Mouse (Mus musculus) heart, postnatal 14 days (tissue): ENCODE data around the gene Plce1. TPM values are rescaled to one million over a fixed set of nuclear protein-coding genes. Genes with fewer than 3 reads are reported as not detected.
"Not testable (repeated sequence)": the region's sequence is repeated elsewhere in the genome, so short reads cannot be mapped to it uniquely, and the experiment has no call there.

ENCODE experiments used
- DNase-seq, 2 experiments: peaks; one replicate each; pipeline ENCODE4 v3.0.0; 2021 to 2022
- intact Hi-C: fragments of 180-260 bp; cut with DNase I; formaldehyde crosslinking; loops from one replicate; pipeline ENCODE4 v1.15.1; 2025
- total RNA-seq, 2 experiments: library from RNA; stranded (reverse); gene quantifications; 2 replicates each; pipeline ENCODE4 v1.2.3; 2021

The Plce1 gene
- total RNA-seq, 2 experiments from 2014 or later = 23.8 to 26.2 TPM

- DNase-seq = no peak
- intact Hi-C loops = no loop called here
Measured at GRCm38 (mm10) chr19:38488103-38488912, 7.4 kb downstream of the Plce1 start.

DNA sequence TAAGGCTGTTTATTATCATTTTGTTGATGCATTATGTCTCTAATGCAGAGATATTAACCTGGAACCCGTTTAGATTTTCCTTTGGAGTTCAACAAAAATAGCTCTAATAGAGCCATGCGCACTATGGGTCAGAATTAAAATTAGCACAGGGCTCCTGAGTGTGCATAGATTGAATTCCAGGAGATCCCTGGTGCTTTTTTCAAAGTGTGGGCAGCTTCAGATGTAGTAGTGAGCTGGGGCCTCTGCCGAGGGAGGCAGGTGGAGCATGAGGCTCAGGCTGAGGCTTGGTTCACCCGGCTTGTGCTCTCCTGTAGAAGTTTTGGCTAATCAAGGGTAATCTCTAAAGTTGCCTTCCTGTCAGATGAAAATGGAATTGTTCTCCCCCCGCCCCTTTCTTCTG is 17.3 kb downstream of the Plce1 start:
- intact Hi-C loops = no loop called here
- DNase-seq = no peak

DNA sequence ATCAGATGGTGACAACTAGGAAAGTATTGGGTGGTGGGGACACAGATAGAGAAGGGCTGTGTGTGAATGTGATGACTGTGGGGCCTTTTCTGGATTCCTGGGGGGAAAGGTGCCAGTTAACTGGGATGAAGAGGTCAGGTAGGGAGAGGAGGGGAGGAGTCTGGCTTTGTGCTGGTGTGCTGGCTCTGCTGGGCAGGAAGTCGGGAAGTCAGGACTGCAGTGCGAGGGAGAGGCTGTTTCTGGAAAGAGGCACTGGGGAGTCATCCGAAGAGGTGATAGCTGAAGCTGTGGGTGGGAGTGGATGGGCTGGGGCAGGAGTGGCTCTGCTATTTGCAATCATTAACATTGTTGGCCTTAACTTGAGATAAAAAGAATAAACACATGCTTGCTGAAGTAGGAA is 23.7 kb downstream of the Plce1 start:
- DNase-seq = peak; percentile 27 to 50
- intact Hi-C loops = no loop called here

GRCm38 (mm10) chr19:38506131-38506530 is 25.2 kb downstream of the Plce1 start:
- intact Hi-C loops = no loop called here
- no peak for DNase-seq

DNA sequence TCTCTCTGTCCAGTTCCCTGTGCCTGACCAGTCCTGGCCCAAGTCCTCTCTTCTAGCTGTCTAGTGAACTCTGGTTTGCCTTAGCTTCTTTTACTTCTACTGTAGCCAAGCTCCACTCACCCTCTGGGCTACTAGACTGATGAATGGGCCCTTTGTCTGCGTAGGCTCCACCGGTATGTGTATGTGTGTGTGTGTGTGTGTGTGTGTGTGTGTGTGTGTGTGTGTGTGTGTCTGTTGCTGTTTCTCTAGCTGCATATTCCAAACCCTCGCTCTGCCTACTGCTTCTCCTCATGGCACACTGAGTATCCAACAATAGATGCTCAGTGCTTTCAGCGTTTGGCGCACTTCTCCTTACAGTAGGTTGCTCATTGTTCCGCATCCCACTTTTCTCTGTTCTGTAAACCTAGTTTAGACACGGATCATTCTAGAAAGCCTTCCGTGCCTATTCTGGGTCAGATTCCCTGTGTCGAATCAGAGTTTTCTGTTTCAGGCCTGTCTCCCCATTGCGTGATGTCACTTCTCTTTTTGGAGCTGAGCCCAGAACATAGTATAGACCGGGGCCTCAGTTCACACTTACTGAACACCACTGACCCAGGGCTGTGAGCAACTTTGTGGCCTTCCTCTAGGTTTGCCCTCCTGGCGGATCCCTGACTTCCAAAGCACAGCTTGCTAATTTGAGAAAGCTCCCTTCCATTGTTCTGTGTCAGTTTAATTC is 26.5 kb downstream of the Plce1 start:
- no peak for DNase-seq
- intact Hi-C loops = no loop called here

- DNase-seq = no peak
Measured at GRCm38 (mm10) chr19:38507966-38508625, 27.2 kb downstream of the Plce1 start.

DNA sequence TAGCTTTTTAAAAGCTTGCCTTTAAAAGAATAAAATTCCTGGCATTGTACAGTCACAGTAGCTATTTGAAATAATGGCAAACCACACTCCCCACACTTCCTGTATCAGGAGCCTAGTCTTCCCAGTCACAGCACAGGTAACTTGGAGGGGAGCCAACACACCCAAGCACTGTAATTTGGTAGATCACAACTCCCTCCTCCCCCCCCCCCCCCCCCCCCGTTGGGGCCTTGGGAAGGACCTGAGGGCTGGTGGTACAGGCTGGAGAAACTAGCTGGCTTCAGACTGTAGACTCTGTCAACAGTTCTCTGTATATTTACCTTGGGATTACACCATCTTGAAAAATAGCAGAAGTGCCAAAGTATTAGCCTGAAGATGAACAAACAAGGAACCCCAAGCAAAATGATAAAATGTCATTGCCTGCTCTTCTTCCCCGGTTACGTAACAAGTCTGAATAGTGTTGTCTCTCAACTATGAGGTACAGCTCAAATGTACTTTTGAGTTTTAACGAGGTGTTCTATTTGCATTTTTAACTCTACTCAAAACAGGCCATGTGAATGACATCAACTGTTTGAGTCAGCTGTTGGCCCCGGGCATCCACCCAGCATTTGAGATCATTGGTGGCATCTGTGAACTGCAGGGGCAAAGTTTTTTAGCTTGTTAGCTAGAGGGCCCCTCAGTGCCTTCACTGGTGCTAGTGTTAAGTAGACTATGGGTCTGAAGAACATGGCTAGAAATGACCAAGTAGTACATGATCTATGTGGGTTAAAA is 33.7 kb downstream of the Plce1 start:
- DNase-seq = no peak
- intact Hi-C loops = no loop called here

More at GRCm38 (mm10) chr19:38507966-38508625, 27.2 kb downstream of the Plce1 start:
- intact Hi-C loops = no loop called here

- DNase-seq = no peak
- intact Hi-C loops = no loop called here
Measured at GRCm38 (mm10) chr19:38526855-38527254, 45.9 kb downstream of the Plce1 start.

GRCm38 (mm10) chr19:38527475-38527874 is 46.6 kb downstream of the Plce1 start:
- intact Hi-C loops = no loop called here

GRCm38 (mm10) chr19:38533230-38533629 is 52.3 kb downstream of the Plce1 start:
- intact Hi-C loops = no loop called here
- peak in 1 of 2 experiments; percentile 17 for DNase-seq

More at GRCm38 (mm10) chr19:38527475-38527874, 46.6 kb downstream of the Plce1 start:
- DNase-seq = no peak

DNA sequence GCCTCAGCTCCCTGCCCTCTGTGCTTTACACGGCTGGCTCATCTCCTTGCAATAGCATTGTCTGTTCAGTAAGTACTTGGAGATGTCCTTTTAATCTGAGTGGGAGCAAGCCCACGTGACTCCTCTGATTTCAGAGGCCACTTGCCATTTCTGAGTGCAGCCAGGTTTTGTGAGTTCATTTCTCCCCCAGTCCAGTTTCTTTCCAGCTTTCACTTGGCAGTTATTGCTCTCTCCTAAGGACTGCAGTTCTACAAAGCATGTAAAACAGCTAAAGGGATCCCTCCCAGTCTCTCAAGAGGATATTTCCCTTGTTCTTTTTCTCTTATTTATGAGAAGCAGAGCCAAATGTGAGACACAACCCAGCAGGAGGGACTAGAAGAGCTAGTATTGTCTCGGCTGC is 58.4 kb downstream of the Plce1 start:
- intact Hi-C loops = no loop called here
- peak; percentile 14 to 26 for DNase-seq

- intact Hi-C loops = no loop called here
- no peak for DNase-seq
Measured at GRCm38 (mm10) chr19:38540549-38540948, 59.6 kb downstream of the Plce1 start.

- no peak for DNase-seq
- intact Hi-C loops = no loop called here
Measured at GRCm38 (mm10) chr19:38549487-38550058, 68.7 kb downstream of the Plce1 start.

- no peak for DNase-seq
- intact Hi-C loops = no loop called here
Measured at GRCm38 (mm10) chr19:38553551-38553950, 72.6 kb downstream of the Plce1 start.

- no peak for DNase-seq
- intact Hi-C loops = no loop called here
Measured at GRCm38 (mm10) chr19:38555399-38555798, 74.5 kb downstream of the Plce1 start.

DNA sequence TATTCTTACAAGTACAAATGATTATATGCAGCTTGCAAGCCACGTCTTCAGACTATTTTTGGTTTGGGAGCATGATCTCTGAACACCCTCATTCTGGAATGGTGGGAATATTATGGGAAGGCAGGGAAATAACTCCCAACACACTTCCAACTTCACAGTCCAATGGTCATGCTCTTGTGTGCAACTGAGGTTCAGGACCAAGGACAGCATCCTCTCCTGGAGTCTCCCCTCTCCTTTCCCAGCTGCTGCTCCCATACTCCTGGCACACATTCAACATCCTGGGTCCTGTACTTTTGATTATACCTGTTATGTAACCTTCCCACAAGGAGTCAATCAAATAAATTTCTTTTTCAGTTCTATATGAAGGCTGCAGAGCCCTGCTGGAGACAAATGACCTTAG is 77.9 kb downstream of the Plce1 start:
- intact Hi-C loops = no loop called here
- DNase-seq = peak; percentile 28 to 39

- intact Hi-C loops, DNase-seq: not testable (repeated sequence)
Measured at GRCm38 (mm10) chr19:38561887-38562286, 81.0 kb downstream of the Plce1 start.

GRCm38 (mm10) chr19:38566156-38566555 is 85.2 kb downstream of the Plce1 start:
- no peak for DNase-seq
- intact Hi-C loops = loop anchor here (2.0 to 5.0 kb wide), 2 partner anchors 143 to 206 kb away; no protein-coding TSS in a partner anchor

GRCm38 (mm10) chr19:38566752-38567151 is 85.8 kb downstream of the Plce1 start:
- intact Hi-C loops = loop anchor here (2.0 to 5.0 kb wide), 2 partner anchors 142 to 206 kb away; no protein-coding TSS in a partner anchor

GRCm38 (mm10) chr19:38567331-38567730 is 86.4 kb downstream of the Plce1 start:
- intact Hi-C loops = loop anchor here (2.0 to 5.0 kb wide), 2 partner anchors 141 to 205 kb away; no protein-coding TSS in a partner anchor
- peak in 1 of 2 experiments; percentile 13 for DNase-seq

More at GRCm38 (mm10) chr19:38566752-38567151, 85.8 kb downstream of the Plce1 start:
- peak in 1 of 2 experiments; percentile 16 for DNase-seq
